In the genomic region with DNA sequence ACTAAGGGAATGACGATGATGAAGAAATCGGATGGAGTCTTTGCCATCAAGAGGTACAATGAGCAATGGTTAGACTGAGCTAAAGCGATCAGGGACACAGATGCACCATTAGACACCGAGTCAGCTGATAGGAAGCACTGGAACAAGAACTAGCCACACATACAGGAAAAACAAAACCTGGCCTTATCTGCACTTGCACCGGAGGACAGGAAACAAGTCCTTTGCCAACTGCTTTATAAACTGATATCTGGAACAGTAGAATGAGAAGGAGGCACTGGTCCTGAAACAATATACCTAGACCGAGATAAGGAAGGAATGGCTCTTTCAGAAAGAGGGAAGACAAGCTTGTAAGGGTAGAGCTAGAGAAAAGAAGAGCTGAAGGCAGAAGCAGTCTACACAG, we compare ENCODE assay signal across 1 mouse cellular context.
TF ChIP-seq lines count a peak whose summit lies in the region.

No protein-coding gene starts in this region.

TF ChIP-seq in MEL, 35 proteins besides CTCF, POLR2A, EP300 and RAD21 (continued from another document):
- TF ChIP-seq RCOR1 (IDR thresholded peaks at IDR 0.05; ENCODE audit: low read depth, low read length) (peak; percentile 96), SIN3A (IDR thresholded peaks at IDR 0.05; ENCODE audit: low read length) (peak; percentile 91), CHD2 (IDR thresholded peaks at IDR 0.05; ENCODE audit: low read length) (peak; percentile 22), ZKSCAN1 (IDR thresholded peaks at IDR 0.05; ENCODE audit: low read depth, low read length) (no peak), HCFC1 (IDR thresholded peaks at IDR 0.05; ENCODE audit: low read depth, low read length) (peak; percentile 55; the same call in 1 of the 2 replicates), POLR2AphosphoS5 (IDR thresholded peaks at IDR 0.05; ENCODE audit: borderline replicate concordance, low read depth, low read length) (no peak), SMC3 (IDR thresholded peaks at IDR 0.05; ENCODE audit: low read depth, low read length) (peak; percentile 34; the same call in 1 of the 2 replicates), BHLHE40 (IDR thresholded peaks at IDR 0.05; ENCODE audit: borderline replicate concordance, low read depth, low read length) (peak; percentile 79), KAT2A (conservative IDR thresholded peaks at IDR 0.05; ENCODE audit: low read depth, low read length) (no peak), USF2 (IDR thresholded peaks at IDR 0.05; ENCODE audit: borderline replicate concordance in 1 of 2, insufficient read depth in 1 of 2, low read depth in 1 of 2, low read length in 2 of 2) (no peak), ETS1 (IDR thresholded peaks at IDR 0.05; ENCODE audit: low read depth, low read length) (peak; percentile 98), POLR2AphosphoS2 (IDR thresholded peaks at IDR 0.05; ENCODE audit: low read length) (no peak), NELFE (IDR thresholded peaks at IDR 0.05; ENCODE audit: low read depth, low read length) (no peak), GATA1 (IDR thresholded peaks at IDR 0.05; ENCODE audit: low read depth, low read length) (peak; percentile 99), ZNF384 (IDR thresholded peaks at IDR 0.05; ENCODE audit: low read depth, low read length) (peak; percentile 48), ELF1 (IDR thresholded peaks at IDR 0.05; ENCODE audit: low read depth, low read length) (peak; percentile 66), MYB (IDR thresholded peaks at IDR 0.05; ENCODE audit: low read depth, low read length) (peak; percentile 78; the same call in 1 of the 2 replicates), MAFK (IDR thresholded peaks at IDR 0.05; ENCODE audit: borderline replicate concordance, low read depth, low read length) (peak; percentile 84; the same call in 1 of the 2 replicates)
